Mouse (Mus musculus) G1E (cell line): Measurements from ENCODE around the gene Lcp1. TPM values are rescaled to one million over a fixed set of nuclear protein-coding genes. Genes with fewer than 3 reads are reported as not detected.

ENCODE experiments used
- ATAC-seq: 2 replicates; pipeline ENCODE4 v1.8.0; 2016; ENCODE audit warnings: mild to moderate bottlenecking; ENCODE audit not compliant: insufficient number of reproducible peaks, poor library complexity, low FRiP score, severe bottlenecking; ENCODE audit errors: extremely low read depth
- DNase-seq: peaks from one replicate; pipeline ENCODE4 v3.0.0; 2012; ENCODE audit warnings: low spot score
- H3K27me3 ChIP-seq: 2 replicates; pipeline ENCODE4 v1.6.1; 2012; ENCODE audit warnings: mild to moderate bottlenecking, low read length, inconsistent platforms; ENCODE audit not compliant: insufficient read depth
- H3K36me3 ChIP-seq: replicated peaks from 2 replicates; pipeline ENCODE3; 2012; ENCODE audit warnings: mild to moderate bottlenecking, inconsistent platforms
- H3K4me1 ChIP-seq: 2 replicates; pipeline ENCODE4 v1.6.1; 2012; ENCODE audit warnings: low read depth, low read length, inconsistent platforms, mixed read lengths; ENCODE audit not compliant: insufficient read depth
- H3K4me3 ChIP-seq: 2 replicates; pipeline ENCODE4 v1.5.1; 2012; ENCODE audit warnings: low read depth, mild to moderate bottlenecking, inconsistent platforms, low read length, moderate library complexity, mixed read lengths
- H3K9me3 ChIP-seq: replicated peaks from 2 replicates; pipeline ENCODE4 v1.6.1; 2012; ENCODE audit warnings: inconsistent platforms
- CTCF ChIP-seq: IDR thresholded peaks from 2 replicates; pipeline ENCODE4 v1.5.1; 2012; ENCODE audit warnings: low read depth, low read length, inconsistent platforms, mixed read lengths
- GATA1 ChIP-seq: IDR thresholded peaks from 2 replicates; pipeline ENCODE4 v1.6.1; 2012; ENCODE audit warnings: borderline replicate concordance, low read length, inconsistent platforms, mixed read lengths
- GATA2 ChIP-seq: IDR thresholded peaks from 2 replicates; pipeline ENCODE4 v1.6.1; 2012; ENCODE audit warnings: low read depth, low read length, inconsistent platforms, borderline replicate concordance
- POLR2AphosphoS5 ChIP-seq: IDR thresholded peaks from 2 replicates; pipeline ENCODE4 v1.6.1; 2012; ENCODE audit warnings: low read depth, low read length, inconsistent platforms; ENCODE audit not compliant: insufficient replicate concordance
- TAL1 ChIP-seq: conservative IDR thresholded peaks from 2 replicates; pipeline ENCODE4 v1.6.1; 2012; ENCODE audit warnings: low read depth, low read length, inconsistent platforms, mixed read lengths
- polyA plus RNA-seq: library from polyadenylated mRNA; stranded (reverse); fragments of >175 nt; gene quantifications from 2 replicates; pipeline ENCODE4 v1.2.3, GENCODE M21; 2012
- total RNA-seq, 2 experiments: library from RNA; stranded (forward) in 1 of 2; stranded (reverse) in 1 of 2; fragments of 200-1000 nt in 1 of 2; fragments of >200 nt in 1 of 2; fragmentation: Nextera tagmentation in 1 of 2; gene quantifications; 2 replicates each; pipeline ENCODE4 v1.2.3; 2014 to 2017

Gene Lcp1
- total and polyA plus RNA-seq, 3 experiments = 0.55 to 23.4 (median 2.3) TPM

DNA sequence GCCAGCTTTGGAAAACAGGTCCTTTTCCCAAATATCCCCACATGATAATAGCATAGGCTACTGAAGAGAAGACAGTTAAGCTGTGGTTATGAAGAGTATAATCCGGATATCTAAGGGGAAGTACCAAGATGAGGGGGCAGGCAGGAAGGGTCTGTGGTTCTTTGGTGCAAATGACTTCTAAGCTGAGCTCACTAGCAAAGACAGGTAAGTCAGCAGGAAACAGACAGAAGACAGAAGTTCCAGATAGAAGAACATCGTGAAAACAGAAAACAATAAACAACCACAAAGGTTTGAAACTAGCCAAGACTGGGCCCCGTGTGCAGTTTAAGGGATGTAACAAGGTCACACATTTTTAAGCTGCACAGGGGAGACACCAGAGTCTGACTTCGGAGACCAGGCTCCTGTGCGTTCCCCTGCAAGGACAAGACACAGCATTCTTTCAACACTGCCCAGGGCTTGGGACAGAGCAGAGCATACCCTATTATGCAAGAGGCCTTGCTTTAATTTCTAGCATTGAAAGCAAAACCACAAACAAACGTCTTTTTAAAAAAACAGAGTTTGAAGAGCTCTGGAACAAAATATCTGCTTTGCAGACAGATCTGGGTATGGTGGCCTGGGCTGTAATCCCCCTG lies 96.7 kb downstream of the Lcp1 start:
- no peaks in the 10 kb centered on the region for H3K27me3 ChIP-seq
- H3K4me3 ChIP-seq = no peak overlapping the region
- no peaks in the 10 kb centered on the region for H3K36me3 ChIP-seq
- H3K9me3 ChIP-seq = no peaks in the 10 kb centered on the region
- TF ChIP-seq POLR2AphosphoS5 (no peak), TAL1 (no peak), GATA1 (no peak), GATA2 (no peak), CTCF (no peak)
- H3K4me1 ChIP-seq = no peaks in the 10 kb centered on the region
- ATAC-seq (no peak), DNase-seq (no peak)

DNA sequence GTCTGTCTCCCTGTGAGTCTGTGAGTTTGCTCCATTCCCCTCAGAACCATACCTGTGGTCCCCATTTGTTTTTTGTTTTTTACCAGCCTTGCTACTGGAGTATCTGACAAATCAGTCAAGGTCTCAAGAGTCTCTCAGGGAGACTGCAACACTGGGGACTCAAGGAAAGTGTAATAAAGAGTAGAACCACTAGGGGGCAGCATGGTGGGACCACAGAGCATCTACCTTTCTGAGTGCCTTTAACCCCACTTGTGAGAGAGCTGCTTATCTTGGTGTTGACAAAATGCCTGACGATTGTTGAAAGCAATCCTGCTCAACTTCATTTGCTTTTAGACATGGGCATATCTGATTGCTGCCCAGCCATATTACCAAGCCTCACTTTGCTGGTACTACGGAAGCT lies 98.9 kb downstream of the Lcp1 start:
- DNase-seq (no peak), ATAC-seq (peak; percentile 45)
- no peaks in the 10 kb centered on the region for H3K9me3 ChIP-seq
- no peaks in the 10 kb centered on the region for H3K27me3 ChIP-seq
- TF ChIP-seq GATA1 (no peak), CTCF (peak; percentile 55), TAL1 (no peak)
- no peaks in the 10 kb centered on the region for H3K4me1 ChIP-seq
- H3K36me3 ChIP-seq = no peaks in the 10 kb centered on the region
- no peak overlapping the region for H3K4me3 ChIP-seq

DNA sequence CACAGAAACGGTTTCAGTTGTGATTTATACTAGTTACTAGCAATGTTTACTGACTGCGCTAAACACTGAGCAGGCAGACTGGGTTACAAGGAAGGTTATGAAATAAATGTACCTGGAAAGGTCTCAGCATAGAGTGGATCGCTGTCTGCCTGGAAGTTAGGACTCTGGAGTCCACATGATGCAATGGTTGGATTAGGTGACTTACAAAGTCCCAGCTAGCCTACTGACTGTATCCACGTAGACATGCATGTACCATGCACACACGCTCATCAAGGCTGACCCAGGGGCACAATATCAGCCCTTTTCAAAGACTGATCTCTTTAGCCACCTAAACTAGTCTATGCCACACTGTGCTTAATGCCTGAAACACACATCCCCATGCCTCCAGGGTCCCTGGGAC lies 102.2 kb downstream of the Lcp1 start:
- DNase-seq = no peak
- no peak for ATAC-seq
- Histone ChIP-seq H3K4me1 (no peaks in the 10 kb centered on the region), H3K27me3 (no peaks in the 10 kb centered on the region), H3K36me3 (no peaks in the 10 kb centered on the region), H3K4me3 (no peak overlapping the region), H3K9me3 (no peaks in the 10 kb centered on the region)
- TF ChIP-seq GATA2 (no peak), TAL1 (no peak), GATA1 (no peak), CTCF (no peak), POLR2AphosphoS5 (no peak)

DNA sequence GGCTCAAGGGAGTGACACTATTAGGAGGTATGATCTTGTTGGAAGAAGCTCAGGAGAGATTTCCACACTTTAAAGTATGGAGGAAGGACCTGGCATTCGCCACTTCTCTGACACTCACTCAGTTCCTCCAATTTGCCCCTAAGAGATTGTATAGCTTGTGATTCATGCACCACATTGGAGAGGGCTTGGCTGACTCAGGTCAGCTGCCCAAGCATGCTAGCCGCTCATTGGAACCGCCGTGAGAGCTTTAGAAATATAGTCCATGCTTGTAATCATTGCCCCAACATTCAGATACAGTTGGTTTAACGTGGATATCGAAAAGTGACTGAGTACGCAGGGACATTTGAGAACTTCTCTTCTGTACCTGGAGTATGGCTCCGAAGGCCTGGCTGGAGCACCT lies 104.7 kb downstream of the Lcp1 start:
- TF ChIP-seq POLR2AphosphoS5 (no peak), GATA1 (no peak), CTCF (no peak), GATA2 (no peak), TAL1 (no peak)
- Histone ChIP-seq H3K27me3 (no peaks in the 10 kb centered on the region), H3K9me3 (no peaks in the 10 kb centered on the region), H3K4me1 (no peaks in the 10 kb centered on the region), H3K4me3 (no peak overlapping the region), H3K36me3 (no peaks in the 10 kb centered on the region)
- ATAC-seq = no peak
- no peak for DNase-seq

DNA sequence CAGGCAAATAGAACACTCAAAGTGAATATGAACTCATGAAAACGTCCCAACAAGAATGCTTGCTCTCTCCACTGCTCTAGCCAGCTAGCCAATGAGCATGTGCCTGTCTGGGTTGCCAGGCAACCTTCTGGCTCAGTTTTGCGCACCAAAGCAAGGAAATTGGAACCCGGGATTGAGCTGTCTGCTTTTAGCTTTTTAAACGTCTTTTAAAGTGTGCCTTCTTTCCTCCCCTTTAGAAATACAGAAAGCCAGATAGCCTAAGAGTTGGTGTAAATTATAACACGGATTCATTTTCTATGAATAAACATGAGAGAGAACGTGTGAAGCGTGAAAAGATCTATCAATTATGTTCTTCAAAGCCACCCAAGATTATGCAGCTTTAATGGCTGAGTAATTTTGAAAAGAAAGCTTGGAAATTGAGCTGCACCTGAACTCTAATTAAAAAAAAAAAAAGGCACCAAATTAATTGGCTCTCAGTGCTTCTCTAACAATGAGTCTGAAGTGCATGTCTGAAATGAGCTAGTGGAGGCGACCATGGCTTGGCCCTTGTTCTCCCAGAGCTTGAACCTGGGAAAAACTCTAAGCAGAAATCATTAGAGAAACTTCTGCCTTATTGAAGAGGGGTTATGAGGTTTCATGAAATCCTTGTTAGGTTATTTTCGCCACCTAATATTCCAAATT lies 105.2 kb downstream of the Lcp1 start:
- H3K9me3 ChIP-seq = no peaks in the 10 kb centered on the region
- ATAC-seq (no peak), DNase-seq (no peak)
- H3K36me3 ChIP-seq = no peaks in the 10 kb centered on the region
- no peaks in the 10 kb centered on the region for H3K4me1 ChIP-seq
- H3K4me3 ChIP-seq = no peak overlapping the region
- TF ChIP-seq GATA1 = no peak
- TF ChIP-seq GATA2 = no peak
- no peak for TF ChIP-seq POLR2AphosphoS5
- no peak for TF ChIP-seq CTCF
- TF ChIP-seq TAL1 = no peak
- H3K27me3 ChIP-seq = no peaks in the 10 kb centered on the region

DNA sequence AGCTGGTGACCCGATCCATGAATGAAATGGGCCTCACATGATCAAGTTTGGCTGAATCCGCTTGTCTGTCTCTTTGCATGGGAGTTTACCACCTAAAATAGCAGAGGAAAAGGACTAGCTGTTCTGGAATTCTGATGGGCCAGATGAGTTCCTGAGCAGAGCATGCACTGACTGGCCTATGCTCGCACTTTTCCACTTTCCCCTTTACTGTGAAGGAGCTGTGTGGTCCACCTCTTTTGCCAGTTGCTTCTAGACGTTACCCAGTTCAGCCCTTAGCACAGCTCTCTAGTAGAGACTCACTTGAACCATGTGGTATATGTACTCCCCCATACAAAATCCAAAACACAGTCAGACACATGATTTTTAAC lies 105.7 kb downstream of the Lcp1 start:
- DNase-seq (no peak), ATAC-seq (no peak)
- no peak for TF ChIP-seq CTCF
- no peaks in the 10 kb centered on the region for H3K9me3 ChIP-seq
- no peaks in the 10 kb centered on the region for H3K4me1 ChIP-seq
- H3K27me3 ChIP-seq = no peaks in the 10 kb centered on the region
- H3K4me3 ChIP-seq = no peak overlapping the region
- no peaks in the 10 kb centered on the region for H3K36me3 ChIP-seq
